Mouse (Mus musculus) naive thymus-derived CD4-positive, alpha-beta T cell, adult 2 months (primary cell): ENCODE measurements around the gene Vasn.
A peak's percentile ranks its signal among the peaks of the same experiment; 100 is the strongest.

Experiments
- DNase-seq: peaks from one replicate; pipeline ENCODE4 v3.0.0-alpha.2; 2011; ENCODE audit warnings: low read depth

The Vasn gene

DNA sequence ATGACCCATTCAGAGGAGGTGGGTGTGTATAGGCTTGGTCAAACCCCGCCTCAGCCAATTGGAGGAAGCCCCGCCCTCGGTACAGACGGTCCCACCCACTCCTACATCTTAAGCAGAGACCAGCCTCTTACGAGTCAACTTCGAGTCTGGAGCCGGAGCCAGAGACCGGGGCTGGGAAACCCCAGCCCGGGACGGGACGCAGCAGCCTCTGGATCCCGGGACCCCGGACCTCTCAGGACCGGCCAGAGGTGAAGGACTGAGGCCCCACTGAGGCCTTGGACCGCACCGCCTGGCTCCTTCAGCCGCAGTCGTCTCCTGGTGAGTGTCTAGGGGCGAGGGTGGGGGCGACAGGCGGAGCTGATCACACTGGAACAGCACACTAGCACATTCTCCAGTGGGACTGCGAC is at the start of gene Vasn, which contains the start of gene Dnaja3:
Vasn (plus strand) TSS at position 111 of the 407 bp plus-strand sequence.
Dnaja3 (plus strand) TSS at position 159 of the 407 bp plus-strand sequence.
- DNase-seq: no peak

DNA sequence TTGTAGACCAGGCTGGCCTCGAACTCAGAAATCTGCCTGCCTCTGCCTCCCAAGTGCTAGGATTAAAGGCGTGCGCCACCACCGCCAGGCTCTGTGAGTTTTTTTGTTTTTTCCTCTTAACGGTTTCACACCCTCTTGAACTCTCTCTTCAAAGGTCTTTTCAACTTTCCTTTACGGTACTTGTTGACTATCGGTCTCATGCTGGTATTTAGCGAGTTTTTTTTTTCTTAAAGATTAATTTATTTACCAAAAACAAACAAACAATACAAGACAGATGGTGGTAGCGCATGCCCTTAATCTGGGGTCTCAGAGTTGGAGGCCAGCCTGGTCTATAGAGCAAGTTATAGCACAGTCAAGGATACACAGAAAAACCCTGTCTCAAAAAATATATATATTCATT is 49.5 kb upstream of the Vasn start:
- DNase-seq: peak; percentile 67

DNA sequence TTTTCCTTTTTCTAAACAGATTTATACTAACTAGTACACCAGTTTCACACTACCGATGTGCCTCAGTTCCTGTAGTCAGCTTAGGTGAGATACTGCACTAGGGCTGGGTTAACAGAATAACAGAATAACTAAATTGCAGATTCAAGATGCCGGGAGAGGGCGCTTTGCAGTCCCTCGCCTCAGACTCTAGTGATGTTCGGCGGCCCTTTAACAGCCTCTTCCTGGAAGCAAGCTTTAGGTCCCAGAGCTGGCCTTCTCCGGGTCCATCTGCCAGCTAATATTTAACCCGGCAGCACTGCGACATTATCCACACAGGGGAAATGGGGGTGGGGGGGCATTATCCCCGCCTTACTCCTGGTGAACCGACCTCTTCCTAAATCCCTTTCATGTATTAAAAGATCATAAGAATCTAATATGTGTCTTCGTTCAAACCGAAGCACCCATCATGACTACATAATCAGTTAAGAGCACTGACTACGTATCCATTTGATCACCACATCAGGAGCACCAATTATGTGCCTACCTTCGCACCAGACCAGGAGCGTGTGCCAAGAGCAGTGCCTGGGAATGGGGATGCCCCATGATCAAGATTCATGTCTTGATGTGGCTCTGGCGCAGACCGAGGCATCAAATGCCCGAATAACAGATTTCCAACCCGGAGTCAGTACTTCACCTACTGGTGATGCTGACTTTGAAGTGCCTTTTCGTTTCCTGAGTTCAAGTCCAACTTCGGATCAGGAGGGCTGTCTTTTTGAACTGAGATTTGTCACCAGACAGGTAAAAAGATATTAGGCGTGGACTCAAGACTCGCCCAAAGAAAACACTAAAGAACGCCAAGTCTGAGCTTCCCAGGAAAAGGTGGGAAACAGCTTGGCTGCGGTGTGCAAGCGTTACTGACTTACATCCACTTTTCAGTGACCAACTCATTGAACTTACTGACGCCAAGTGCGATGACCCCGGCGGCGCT is 46.5 kb upstream of the Vasn start:
- DNase-seq: peak; percentile 65

GRCm38 (mm10) chr16:4593971-4594813 is 45.5 kb upstream of the Vasn start, which contains the start of gene Glis2:
TSS of gene Glis2 (plus strand) at chr16:4594713.
- DNase-seq: peak; percentile 39

DNA sequence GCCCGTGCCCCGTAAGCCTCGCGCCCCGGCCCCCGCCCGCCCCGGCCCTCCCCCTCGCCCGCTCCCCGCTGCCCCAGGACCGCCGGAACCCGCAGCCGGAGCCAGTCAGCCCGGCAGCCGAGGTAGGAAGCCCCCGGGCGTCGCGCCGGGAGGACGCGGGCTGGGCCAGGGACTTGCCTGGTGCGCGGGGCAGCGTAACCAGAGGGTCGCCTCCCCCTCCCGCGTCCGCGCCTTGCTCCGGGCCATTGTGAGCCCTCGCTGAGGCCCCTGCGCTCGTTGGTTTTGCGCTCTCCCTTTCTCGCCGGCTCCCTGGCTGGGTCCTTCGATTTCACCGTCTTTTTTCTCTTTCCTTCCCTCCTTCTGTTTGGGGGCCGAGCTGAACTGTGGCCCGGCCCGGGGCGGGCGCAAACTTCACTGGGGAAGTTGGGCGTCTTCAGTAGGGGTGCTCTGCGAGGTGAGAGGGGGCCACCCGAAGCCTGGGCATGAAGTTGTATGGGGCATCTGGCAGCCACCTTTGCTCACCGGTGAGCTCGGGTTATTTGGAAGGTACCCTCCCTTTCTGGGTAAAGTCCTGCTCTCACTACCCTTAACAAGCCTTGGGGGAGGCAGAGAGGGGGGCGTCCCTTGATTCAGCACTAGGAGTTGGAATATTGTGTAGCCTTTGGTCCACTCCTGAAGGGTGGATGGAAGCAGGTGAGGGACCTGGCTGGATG is 44.8 kb upstream of the Vasn start:
- DNase-seq: peak; percentile 36

DNA sequence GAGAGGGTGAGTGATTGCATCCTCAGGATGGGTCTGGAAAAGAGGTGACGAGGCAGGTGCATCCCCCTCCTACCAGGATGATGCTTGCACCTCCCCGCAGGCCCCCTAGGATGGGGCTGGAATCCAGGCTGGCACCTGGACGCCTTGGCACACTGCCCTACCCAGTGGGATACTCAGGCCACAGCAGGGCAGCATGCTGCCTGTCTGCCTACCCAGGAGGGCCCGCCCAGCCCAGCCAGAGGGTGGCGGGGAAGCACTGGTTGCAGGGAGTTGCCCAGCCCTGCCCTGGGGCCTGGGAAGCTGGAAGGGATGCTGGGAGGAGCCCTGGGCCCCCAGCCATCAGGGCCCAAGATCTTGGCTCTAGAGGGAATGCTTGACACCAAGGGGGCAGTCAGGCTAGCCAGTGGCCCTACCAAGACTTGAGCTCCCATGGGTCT is 44.2 kb upstream of the Vasn start:
- DNase-seq: peak; percentile 22

DNA sequence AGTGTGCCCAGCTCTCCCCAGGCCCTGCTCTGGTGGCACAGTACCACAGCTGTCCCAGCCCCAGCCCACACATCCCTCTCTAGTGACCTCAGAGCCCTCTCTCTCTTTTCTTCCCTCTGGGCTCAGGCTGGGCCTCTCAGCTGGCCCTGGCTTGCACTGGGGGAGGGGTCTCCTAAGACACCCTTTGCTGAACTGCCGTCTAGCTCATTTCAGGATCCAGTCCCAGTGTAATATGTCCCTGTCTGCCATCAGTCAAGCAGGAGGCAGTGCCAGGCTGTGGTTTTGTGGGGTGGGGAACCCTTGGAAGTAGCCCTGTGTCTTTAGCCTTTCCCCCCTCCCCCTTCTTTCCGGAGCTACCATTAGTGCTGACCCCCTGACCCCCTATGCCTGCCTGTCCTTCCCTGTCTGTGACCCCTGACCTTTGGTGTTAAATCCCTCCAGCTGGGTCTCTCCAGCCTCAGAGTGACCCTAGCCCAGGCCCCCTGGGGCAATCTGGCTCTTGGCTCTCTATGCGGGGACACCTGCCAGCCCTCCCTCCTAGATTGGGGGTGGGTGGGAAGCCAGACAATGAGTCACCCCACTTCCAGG is 43.5 kb upstream of the Vasn start:
- no peak for DNase-seq

GRCm38 (mm10) chr16:4596836-4597235 is 42.9 kb upstream of the Vasn start:
- DNase-seq: no peak

- DNase-seq: no peak
Observed at GRCm38 (mm10) chr16:4597296-4597695, 42.4 kb upstream of the Vasn start.

DNA sequence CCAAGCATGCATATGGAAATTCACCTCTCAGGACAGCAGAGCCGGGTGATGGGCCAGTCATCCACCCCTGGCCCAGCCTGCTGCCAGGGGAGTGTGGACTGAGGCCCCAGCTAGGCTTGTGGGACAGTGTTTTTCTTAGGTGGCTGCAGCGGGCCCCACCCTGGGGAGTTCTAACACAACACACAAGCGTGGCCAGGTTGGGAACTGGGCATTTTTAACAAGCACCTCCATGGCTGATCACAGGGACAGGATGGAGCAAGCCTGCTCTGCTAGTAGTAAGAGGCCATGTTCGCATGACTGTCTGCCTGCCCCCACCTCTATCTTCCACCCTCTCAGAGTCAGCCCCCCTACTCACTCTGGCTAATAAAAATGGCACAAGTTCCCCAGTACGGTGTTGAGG is 41.7 kb upstream of the Vasn start:
- DNase-seq: no peak

DNA sequence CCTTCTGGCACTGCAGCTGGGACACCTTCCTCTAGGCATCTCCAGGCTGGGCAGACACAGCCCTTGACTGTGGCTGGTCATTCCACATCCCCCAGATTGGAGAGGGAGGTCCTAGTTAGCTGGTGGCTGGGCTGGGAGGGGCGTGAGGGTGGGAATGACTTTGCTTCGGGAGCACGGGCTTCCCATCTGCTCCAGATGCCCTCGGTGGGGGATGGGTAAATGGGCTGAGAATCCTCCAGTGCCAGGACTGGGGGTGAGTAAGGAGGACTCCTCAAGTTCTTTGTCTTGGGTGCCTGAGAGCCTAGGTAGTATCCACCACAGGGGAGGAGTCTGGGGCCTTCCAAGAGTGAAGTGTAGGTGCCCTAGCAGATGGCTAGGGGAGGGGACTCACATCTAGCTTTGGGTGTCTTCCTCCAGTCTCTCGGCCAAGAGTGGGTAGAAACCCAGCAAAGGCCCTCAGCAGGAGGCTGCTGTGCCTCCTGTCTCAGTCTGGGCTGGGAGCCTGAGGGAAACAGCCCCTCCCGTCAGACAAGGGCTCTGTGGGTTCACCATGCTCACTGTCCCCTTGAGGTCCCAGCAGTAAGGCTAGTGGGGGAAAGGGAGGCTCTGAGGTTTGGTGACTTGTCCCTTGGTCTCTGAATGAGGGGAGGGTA is 40.7 kb upstream of the Vasn start:
- no peak for DNase-seq

- no peak for DNase-seq
Observed at GRCm38 (mm10) chr16:4599616-4600015, 40.1 kb upstream of the Vasn start.

DNA sequence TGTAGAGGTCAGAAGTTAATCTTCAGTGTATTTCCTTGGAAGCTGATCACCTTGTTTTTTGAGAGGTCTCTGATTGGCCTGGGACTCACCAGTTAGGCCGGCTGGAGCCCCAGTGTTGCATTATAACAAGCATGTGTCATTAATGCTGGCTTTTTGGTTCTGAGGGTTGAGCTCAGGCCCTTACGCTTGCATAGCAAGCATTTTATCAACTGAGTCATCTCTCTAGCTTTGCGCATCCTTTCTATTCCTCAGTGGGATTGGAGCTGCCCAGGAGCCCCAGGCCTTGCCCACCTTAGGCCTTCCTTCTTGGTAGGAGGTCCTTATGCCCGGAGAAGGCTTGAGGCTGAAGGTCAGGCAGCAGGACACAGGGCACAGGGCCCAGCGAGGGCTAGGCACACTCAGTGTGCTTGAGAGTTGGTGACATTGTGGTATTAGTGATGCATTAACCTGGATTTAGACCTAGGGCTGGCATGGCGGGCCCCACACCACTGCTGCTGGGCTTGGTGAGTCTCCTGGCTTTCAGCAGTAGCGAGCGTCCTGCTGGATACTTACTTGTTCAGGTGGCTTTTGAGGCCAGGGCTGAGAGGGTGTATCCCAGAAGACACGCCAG is 38.9 kb upstream of the Vasn start:
- no peak for DNase-seq

DNA sequence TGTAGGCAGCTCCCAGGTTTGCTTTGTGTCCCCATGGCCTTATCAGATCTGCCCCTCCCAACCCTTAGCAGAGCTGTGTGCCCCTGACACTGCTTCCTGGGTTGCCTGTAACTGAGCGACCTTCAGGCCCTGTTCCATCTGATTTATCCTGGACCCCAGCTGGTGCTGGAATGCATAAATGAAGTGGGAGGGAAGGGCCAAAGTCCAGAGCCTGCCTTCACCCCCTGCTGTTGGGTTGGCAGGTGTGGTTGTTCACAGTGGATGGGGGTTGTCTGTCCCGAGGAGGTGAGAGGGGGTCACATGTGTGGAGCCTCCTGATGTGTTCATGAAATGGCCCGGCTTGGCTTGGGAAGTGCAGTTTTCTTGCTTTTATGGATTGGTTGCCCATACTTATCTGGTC is 37.6 kb upstream of the Vasn start:
- no peak for DNase-seq

- no peak for DNase-seq
Observed at GRCm38 (mm10) chr16:4602766-4603452, 36.8 kb upstream of the Vasn start.

GRCm38 (mm10) chr16:4603453-4603837 is 36.3 kb upstream of the Vasn start:
- DNase-seq: no peak

GRCm38 (mm10) chr16:4604293-4604837 is 35.4 kb upstream of the Vasn start:
- no peak for DNase-seq

- no peak for DNase-seq
Observed at GRCm38 (mm10) chr16:4605514-4606131, 34.1 kb upstream of the Vasn start.

DNA sequence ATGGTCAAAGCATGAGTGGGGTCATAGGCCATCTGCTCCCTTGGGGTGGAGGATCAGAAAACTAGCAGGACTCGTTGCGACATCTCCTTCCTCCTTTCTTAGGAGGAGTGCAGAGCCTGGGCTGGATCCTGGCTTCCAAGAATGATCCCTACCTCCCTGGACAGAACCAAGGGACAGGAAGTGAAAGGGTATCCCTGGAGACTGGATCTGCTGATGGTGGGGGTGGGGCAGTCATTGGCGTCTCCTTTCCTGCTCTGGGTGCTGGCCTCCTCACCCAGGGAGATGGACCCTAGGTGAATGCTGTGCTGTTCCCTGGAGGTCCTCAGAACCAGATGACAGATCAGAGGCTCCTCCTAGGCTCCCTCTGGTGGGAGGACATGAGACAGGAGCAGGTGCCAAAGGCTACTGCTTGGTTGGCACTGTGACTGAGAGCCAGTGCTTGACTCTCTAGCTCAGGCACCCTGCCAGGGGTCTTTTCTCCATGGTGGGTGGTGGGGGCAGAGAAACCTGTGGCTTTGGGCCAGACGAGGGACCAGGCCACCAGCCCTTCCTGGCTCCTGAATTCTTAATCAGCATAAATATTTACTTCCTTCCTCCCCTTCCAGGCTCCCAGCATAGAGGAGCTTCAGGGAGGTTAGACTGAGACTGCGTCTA is 33.2 kb upstream of the Vasn start:
- DNase-seq: no peak
